Mouse (Mus musculus): ENCODE results near the gene Nxpe5.
A peak's percentile ranks its signal among the peaks of the same experiment; 100 is the strongest.
"Not testable (repeated sequence)": the region's sequence is repeated elsewhere in the genome, so short reads cannot be mapped to it uniquely, and the experiment has no call there.

Gene Nxpe5

GRCm38 (mm10) chr5:138225700-138226099 lies at the start of gene Nxpe5:
TSS of gene Nxpe5 (plus strand) at chr5:138225898.
- no peak for DNase-seq

- DNase-seq, result peak; percentile 86
Observed at GRCm38 (mm10) chr5:138186950-138187638, 38.6 kb upstream of the Nxpe5 start, which contains the start of the genes Taf6 and Cnpy4. TSS of gene Taf6 (minus strand) at chr5:138187451. TSS of gene Cnpy4 (plus strand) at chr5:138187485.

GRCm38 (mm10) chr5:138187661-138188306 lies 37.9 kb upstream of the Nxpe5 start:
- peak; percentile 70 for DNase-seq

- DNase-seq, result peak; percentile 90
Observed at GRCm38 (mm10) chr5:138193771-138194727, 31.6 kb upstream of the Nxpe5 start, which contains the start of gene Mblac1. TSS of gene Mblac1 (plus strand) at chr5:138194314.

- DNase-seq, result no peak
Observed at GRCm38 (mm10) chr5:138194755-138195345, 30.8 kb upstream of the Nxpe5 start.

- DNase-seq, result no peak
Observed at GRCm38 (mm10) chr5:138195463-138195862, 30.2 kb upstream of the Nxpe5 start.

GRCm38 (mm10) chr5:138199576-138199975 lies 26.1 kb upstream of the Nxpe5 start:
- DNase-seq, result no peak

GRCm38 (mm10) chr5:138202086-138202485 lies 23.6 kb upstream of the Nxpe5 start:
- DNase-seq, result no peak

- DNase-seq, result no peak
Observed at GRCm38 (mm10) chr5:138207253-138207652, 18.4 kb upstream of the Nxpe5 start.

GRCm38 (mm10) chr5:138207873-138208272 lies 17.8 kb upstream of the Nxpe5 start:
- DNase-seq, result no peak

GRCm38 (mm10) chr5:138216632-138217031 lies 9.1 kb upstream of the Nxpe5 start:
- not testable (repeated sequence) for DNase-seq

- DNase-seq, result no peak
Observed at GRCm38 (mm10) chr5:138219864-138220263, 5.8 kb upstream of the Nxpe5 start.

GRCm38 (mm10) chr5:138222111-138222510 lies 3.6 kb upstream of the Nxpe5 start:
- DNase-seq, result peak; percentile 90

- DNase-seq, result no peak
Observed at GRCm38 (mm10) chr5:138223287-138223686, 2.4 kb upstream of the Nxpe5 start.

- no peak for DNase-seq
Observed at GRCm38 (mm10) chr5:138226491-138226890, 793 bp downstream of the Nxpe5 start.

GRCm38 (mm10) chr5:138227367-138227766 lies 1.7 kb downstream of the Nxpe5 start:
- DNase-seq, result no peak

GRCm38 (mm10) chr5:138228026-138228425 lies 2.3 kb downstream of the Nxpe5 start:
- DNase-seq, result peak; percentile 60

- DNase-seq, result no peak
Observed at GRCm38 (mm10) chr5:138229511-138229910, 3.8 kb downstream of the Nxpe5 start.

GRCm38 (mm10) chr5:138233778-138234177 lies 8.1 kb downstream of the Nxpe5 start:
- no peak for DNase-seq

- DNase-seq, result no peak
Observed at GRCm38 (mm10) chr5:138234224-138234623, 8.5 kb downstream of the Nxpe5 start.

- no peak for DNase-seq
Observed at GRCm38 (mm10) chr5:138241511-138241910, 15.8 kb downstream of the Nxpe5 start.

GRCm38 (mm10) chr5:138251144-138251543 lies 25.4 kb downstream of the Nxpe5 start:
- no peak for DNase-seq

GRCm38 (mm10) chr5:138253061-138253460 lies 27.4 kb downstream of the Nxpe5 start:
- no peak for DNase-seq
